Mouse (Mus musculus) layer of hippocampus, adult 8-10 months (tissue): ENCODE measurements around the gene Cops4. TPM values are rescaled to one million over a fixed set of nuclear protein-coding genes. Genes with fewer than 3 reads are reported as not detected.

Experiments
- DNase-seq, 2 experiments: peaks; one replicate each; pipeline ENCODE4 v3.0.0; 2022; ENCODE audit warnings: low spot score in 2 of 2
- microRNA-seq, 2 experiments: library from miRNA; unstranded; fragments of <30 nt; microRNA quantifications; one replicate each; pipeline ENCODE4 v1.2.0; 2022
- total RNA-seq, 4 experiments: library from RNA; stranded (reverse); gene quantifications; 2 replicates each; pipeline ENCODE4 v1.2.4; 2022

The Cops4 gene
- total RNA-seq, 4 experiments from 2014 or later = 80.1 to 90.7 (median 88.1) TPM

DNA sequence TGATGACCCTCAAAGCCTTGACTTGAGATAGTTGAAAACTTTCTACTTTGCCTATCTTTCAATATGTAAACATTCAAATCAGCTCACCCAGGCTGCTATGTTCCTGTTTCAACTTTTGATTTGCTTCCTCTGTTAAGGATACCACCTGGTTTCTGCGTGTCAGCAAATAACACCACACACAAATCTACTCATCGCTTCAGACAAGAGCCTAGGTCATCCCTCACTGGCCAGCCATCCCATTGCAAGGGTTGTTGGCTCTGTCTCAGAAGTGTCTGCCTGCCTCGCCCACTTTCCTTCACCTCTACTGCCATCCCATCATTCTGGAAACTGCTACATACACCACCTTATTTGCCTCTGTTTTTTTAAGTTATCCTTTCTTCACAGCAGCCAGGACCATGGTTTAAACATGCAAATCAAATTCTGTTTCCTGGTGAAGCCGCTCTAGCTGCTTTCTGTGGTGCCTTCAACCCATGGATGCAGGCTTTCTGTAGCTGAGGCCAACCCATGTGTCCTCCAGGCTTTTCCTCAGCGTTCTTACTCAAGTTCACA is 60.8 kb downstream of the Cops4 start:
- no peak for DNase-seq

DNA sequence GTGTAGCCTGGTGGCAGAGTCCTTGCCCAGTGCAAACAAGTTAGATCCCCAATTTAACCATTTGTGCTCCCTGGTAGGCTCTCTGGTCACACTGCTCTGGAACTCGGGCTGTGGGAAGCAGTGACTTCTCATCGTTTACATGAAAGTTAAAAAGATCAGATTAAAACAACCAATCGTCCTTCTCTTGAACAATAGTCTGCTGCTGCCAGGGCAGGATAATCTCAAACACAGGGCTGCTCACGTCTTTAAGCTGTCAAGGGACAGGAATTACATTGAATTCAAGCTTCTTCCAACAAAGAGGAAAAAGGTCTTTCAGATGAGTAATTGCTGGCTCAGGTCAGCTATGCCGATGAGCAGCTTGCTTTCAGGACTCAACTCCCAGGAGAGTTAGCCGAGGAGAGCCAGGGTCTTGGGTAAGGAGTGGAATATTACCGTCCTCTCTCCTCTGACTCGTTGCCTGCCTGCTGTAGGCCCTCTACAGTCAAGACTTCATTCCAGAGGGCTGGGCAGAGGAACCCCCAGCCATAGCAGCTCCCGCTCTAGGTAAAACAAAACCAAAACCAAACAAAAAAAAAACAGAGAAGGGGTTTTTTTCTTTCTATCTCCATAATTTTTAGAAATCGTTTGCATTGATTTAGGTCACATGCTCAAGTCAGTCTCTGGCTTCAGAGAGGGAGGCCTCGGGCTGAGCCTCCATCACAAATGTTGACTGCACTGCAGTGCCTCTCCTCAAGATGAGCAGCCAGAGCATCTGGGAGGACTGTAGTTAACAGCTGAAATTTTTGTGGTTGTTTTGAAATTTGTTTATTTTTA is 63.7 kb downstream of the Cops4 start:
- no peak for DNase-seq

DNA sequence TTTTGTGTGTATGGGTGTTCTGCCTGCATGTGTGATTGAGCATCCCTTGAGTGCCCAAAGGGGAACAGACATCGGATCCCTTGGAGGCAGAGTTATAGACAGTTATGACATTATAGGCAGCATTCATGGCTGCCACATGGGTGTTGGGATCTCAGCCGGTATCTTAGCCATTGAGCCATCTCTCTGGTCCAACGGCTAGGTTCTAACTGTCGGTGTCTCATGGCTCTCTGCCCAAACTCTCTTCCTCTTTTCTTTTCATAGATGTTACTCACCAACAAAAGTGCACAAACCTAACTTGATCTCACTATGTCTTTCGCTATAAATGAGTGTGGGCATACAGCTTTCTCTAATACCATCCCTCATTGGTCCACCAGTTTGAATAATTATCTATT is 64.3 kb downstream of the Cops4 start:
- no peak for DNase-seq

DNA sequence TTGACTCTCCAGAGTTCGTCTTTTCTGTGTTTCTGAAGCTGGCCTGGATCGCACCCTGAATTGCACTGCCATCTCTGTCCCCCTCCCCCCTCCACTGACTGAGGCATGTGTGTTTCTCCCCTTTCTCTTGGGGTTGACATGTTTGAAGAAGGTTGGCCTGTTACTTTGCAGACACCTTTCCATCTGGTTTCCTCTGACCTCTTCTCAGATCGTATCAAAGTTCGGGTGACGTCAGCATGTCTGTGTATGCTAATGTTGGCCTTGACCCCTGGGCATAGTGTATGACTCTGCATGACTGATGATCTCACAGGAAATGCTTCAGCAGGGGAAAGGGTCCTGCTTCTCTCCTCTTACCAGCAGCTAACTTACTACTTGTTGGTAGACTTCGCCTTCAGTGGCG is 65.0 kb downstream of the Cops4 start:
- no peak for DNase-seq

DNA sequence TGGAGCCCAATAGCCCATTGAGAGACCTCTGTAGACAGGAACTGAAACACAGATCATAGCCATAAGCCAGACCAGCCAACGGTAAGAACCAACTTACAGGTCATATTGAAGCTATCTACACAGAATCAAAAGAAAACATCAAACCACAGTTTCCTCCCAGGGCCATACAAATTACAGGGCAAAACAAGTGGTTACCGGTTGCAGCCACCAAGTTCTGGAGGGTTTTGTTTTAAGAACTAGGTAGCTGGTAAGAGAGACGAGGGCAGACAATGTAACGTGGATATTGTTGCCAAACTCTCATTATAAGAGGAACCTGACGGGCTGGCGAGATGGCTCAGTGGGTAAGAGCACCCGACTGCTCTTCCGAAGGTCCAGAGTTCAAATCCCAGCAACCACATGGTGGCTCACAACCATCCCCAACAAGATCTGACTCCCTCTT is 67.1 kb downstream of the Cops4 start:
- no peak for DNase-seq

DNA sequence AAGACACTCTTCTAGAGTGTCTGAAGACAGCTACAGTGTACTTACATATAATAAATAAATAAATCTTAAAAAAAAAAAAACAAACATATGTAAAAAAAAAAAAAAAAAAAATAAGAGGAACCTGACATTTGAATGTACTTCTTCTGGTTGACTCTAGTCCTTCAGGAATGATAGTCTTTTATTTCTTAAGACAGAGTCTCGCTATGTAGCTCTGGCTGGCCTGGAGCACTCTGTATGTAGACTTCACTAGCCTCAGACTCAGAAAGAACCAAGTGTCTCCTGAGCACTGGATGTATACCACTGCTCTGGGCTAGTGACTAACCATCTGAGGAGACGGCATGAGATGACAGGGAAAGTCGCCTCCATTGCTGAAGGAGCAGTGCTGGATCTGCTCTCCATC is 67.5 kb downstream of the Cops4 start:
- DNase-seq = no peak

DNA sequence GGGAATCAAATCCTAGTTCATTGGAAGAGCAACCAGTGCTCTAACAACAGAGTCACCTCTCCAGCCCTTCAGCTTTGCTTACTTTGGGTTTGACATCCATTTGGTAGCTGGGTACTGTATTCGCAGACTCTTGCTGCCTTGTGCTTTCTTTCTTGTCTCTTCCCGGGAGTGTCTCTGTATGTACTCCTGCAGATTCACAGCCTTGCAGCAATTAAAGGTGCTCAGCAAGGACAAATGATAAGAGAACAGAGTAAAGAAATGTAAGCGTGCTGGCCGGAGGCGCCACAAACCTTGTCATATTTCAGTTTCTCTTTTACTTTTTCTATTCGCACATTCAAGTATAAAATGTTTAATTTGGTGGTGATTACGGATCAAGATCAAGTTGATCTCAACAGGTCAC is 69.0 kb downstream of the Cops4 start:
- DNase-seq = no peak

DNA sequence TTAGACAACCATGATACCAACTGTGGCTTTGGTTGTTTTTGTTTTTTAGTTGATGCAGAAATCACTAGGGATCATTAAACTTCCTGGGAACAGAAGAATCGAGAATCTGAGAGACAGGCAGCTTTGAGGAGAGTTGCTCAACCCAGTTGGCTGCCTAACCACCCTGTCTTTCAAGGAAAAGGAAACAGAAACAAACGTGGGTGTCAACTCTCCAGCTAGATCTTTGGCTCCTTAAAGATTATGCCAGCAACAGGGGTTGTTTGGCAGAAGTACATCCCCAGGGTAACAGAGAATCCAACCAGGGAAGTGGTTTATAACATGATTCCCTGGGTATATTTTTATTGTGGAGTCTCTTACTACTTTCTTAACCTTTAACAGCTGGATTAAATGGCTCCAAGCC is 69.5 kb downstream of the Cops4 start:
- DNase-seq = no peak

DNA sequence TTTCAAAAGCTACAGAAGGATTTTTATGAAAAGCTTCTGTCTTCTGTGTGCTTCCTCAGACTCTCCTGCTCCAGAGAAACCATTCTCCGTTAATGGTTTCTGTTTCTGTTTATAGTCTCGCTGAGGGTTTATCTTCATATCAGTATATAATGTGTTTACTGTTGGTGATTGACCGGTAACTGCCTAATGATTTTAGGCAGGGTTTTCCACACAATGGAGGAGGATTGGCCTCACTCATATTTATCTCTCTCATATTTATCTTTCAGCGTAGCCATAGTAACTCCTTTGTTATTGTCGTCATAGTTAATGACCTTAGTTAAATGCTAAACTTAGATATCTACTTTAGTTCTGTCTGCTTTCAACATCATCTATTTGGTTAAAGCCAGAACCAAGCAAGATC is 72.4 kb downstream of the Cops4 start:
- DNase-seq = no peak

DNA sequence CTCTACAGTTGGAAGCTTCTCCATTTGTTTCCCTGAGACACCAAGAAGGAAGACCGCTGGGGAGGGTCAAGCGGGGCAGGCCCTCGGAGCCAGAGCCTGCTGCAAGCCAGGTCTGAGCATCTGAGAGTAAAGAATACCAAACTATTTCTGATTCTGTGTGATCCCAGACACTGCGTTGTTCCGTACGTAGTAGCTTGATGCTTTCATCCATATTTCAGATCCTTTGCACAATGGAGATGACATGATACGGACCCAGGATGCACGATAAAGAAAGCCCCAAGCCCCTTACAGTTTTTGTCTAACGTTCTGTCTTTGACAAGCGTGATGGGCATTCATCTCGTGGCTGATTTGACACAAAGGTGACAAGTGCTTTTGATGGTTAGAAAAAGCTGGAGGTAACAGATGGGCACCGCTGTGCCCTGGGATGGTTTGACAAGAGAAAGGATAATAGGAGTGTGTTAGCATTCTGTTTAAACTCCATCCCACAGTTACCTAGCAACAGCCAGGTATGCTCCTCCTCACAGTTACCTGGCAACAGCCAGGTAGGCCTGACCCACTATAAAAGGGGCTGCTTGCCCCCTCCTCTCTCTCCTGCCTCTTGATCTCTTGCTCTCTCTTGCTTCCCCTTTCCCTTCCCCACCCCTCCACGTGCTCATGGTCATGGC is 76.8 kb downstream of the Cops4 start:
- DNase-seq = no peak

DNA sequence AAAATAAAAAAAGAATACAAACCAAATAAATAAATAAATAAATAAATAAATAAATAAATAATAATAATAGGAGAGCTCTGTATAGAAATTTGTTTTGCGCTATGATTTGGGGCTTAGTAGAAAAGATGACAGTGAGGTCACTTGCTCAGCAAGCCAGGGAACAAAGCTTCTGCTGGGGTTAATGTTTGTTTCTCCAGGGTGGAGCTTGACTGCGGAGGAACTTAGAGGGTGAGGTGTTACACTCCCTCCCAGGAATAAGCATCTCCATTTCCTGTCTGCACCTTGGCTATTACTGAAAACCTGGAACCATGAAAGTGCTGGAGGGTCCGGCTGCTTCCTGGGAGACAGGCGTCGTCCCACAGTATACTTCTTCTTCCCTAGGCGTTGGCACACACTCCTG is 77.9 kb downstream of the Cops4 start:
- DNase-seq = no peak

Small RNA genes lying within 50 kb of the gene (microRNA-seq; reads per million reads assigned to microRNA genes)
- gene Gm23222 = 0 reads per million in 2 experiments

Other genes starting within 250 kb of the Cops4 start
- 100 to 1,000 TPM; 104 to 115 (median 109) TPM for gene Sec31a, start 102.1 kb upstream of the Cops4 start, total RNA-seq
- 10 to 100 TPM; 17.9 to 19.9 (median 19.3) TPM for gene Lin54, start 17.7 kb upstream of the Cops4 start, total RNA-seq
- gene Plac8, start 53.9 kb downstream of the Cops4 start, total RNA-seq = not detected
- 10 to 100 TPM; 77.6 to 88.5 (median 82.3) TPM for gene Coq2, start 156.8 kb downstream of the Cops4 start, total RNA-seq
- 1 to 10 TPM in 1 of 4 experiments, under 1 TPM in 3; 0.33 to 1.3 (median 0.88) TPM for gene Hpse, start 201.4 kb downstream of the Cops4 start, total RNA-seq